In the genomic region with DNA sequence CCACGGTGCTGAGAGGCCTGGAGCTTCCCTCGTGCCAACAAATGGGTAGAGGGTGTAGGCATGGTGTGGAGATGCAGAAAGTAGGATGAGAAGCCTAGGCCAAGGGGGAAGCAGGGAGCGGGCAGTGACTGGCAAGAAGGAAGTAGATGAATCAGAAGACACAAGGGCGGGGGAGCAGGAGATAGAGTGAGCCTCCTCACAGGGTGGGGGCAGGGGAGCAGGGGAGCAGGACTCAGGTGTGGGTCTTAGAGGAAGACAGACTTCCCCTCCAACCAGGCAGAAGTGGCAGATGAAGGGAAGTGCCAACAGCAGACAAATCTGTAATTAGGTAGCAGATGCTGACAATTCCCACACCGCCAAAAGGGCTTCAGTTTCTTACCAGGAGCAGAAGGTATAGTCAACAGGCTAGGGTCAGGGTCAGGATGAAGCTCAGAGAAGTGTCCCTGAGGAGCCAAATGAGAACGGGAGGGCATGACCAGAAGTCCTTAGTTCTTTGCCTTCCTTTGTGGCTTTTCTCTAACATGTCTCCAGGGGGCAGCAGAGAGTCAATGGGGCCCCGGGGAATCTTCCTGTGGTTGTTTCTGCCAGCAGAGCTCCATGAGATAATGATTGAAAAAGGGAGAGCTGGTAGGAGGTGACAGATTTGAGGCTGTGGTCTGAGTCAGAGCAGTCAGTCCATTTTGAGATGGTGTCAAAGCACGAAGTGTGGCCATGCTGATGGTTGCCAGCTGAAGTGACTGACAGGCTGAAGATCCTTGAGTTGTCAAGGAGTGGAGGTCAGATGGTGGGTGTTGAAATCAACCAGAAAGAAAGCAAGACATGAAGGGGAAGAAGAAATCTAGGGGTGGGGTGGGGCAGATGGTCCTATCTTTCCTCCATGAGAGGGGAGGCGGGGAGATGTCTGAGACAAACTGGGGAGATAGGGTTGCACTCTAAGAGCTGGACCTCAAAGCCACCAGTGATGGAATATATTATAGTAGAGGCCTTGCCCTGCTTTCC, we compare ENCODE assay signal across 8 mouse cellular contexts. TPM values are rescaled to one million over a fixed set of nuclear protein-coding genes. Genes with fewer than 3 reads are reported as not detected.
A peak's percentile ranks its signal among the peaks of the same experiment; 100 is the strongest.
DNase-seq lines count a peak whose midpoint lies in the region; ATAC-seq lines count a peak whose summit lies in the region.

No protein-coding gene starts in this region.

- H3K27ac ChIP-seq in midbrain, embryonic 10.5 days (replicated peaks), result no peak overlapping the region
- H3K27ac ChIP-seq in midbrain, embryonic 13.5 days, result no peak overlapping the region
- no peak overlapping the region for H3K27ac ChIP-seq in embryonic facial prominence, embryonic 11.5 days (replicated peaks; ENCODE audit: low read depth, low read length)
- no peak overlapping the region for H3K27ac ChIP-seq in limb, embryonic 10.5 days

- H3K36me3 ChIP-seq in midbrain, embryonic 10.5 days, result peaks cover 58% of the 10 kb centered on the region
- H3K36me3 ChIP-seq in midbrain, embryonic 13.5 days, result peaks cover 20% of the 10 kb centered on the region
- no peaks in the 10 kb centered on the region for H3K36me3 ChIP-seq in embryonic facial prominence, embryonic 11.5 days (replicated peaks; ENCODE audit: control insufficient read depth, insufficient read depth, low read depth, low read length)
- peaks cover 87% of the 10 kb centered on the region for H3K36me3 ChIP-seq in limb, embryonic 10.5 days

- DNase-seq in cerebellum, adult 11 months, result peak; percentile 33
- DNase-seq in cerebellum, adult 9-10 months, result no peak
- DNase-seq in midbrain, embryonic 10.5 days (ENCODE audit: low spot score), result peak; percentile 36
- peak; percentile 64 to 66 for DNase-seq in adrenal gland, adult 18-20 months (ENCODE audit: low spot score in 2 of 2)
- peak; percentile 50 for DNase-seq in embryonic facial prominence, embryonic 11.5 days (ENCODE audit: low spot score)
- peak; percentile 58 for DNase-seq in limb, embryonic 10.5 days (ENCODE audit: low spot score)
- peak; percentile 80 for DNase-seq in retina, embryonic 14.5 days (ENCODE audit: low spot score)

- WGBS in midbrain, embryonic 10.5 days, result 70% methylated on average over 9 of the region's 9 CpGs
- WGBS in midbrain, embryonic 13.5 days, result 67% methylated on average over 9 of the region's 9 CpGs
- WGBS in embryonic facial prominence, embryonic 11.5 days, result 64% methylated on average over 9 of the region's 9 CpGs
- 66% methylated on average over 9 of the region's 9 CpGs for WGBS in limb, embryonic 10.5 days

- H3K27me3 ChIP-seq in midbrain, embryonic 10.5 days (ENCODE audit: low read depth, poor library complexity, severe bottlenecking), result no peaks in the 10 kb centered on the region
- H3K27me3 ChIP-seq in midbrain, embryonic 13.5 days, result no peaks in the 10 kb centered on the region
- no peaks in the 10 kb centered on the region for H3K27me3 ChIP-seq in embryonic facial prominence, embryonic 11.5 days (ENCODE audit: control insufficient read depth, insufficient read depth, low read length)
- no peaks in the 10 kb centered on the region for H3K27me3 ChIP-seq in limb, embryonic 10.5 days (ENCODE audit: low read depth, poor library complexity, severe bottlenecking)

- H3K9ac ChIP-seq in midbrain, embryonic 13.5 days (replicated peaks), result no peak overlapping the region
- no peak overlapping the region for H3K9ac ChIP-seq in embryonic facial prominence, embryonic 11.5 days (replicated peaks; ENCODE audit: low read length)

- H3K4me3 ChIP-seq in midbrain, embryonic 10.5 days, result no peak overlapping the region
- H3K4me3 ChIP-seq in midbrain, embryonic 13.5 days (replicated peaks), result no peak overlapping the region
- H3K4me3 ChIP-seq in embryonic facial prominence, embryonic 11.5 days (ENCODE audit: low read depth, low read length), result no peak overlapping the region
- no peak overlapping the region for H3K4me3 ChIP-seq in limb, embryonic 10.5 days

- ATAC-seq in midbrain, embryonic 13.5 days, result no peak
- ATAC-seq in embryonic facial prominence, embryonic 11.5 days (replicated peaks; ENCODE audit: insufficient number of reproducible peaks, low FRiP score, low TSS enrichment, low read depth), result no peak

- H3K4me1 ChIP-seq in midbrain, embryonic 10.5 days, result no peaks in the 10 kb centered on the region; the same call in 1 of the 2 replicates
- H3K4me1 ChIP-seq in midbrain, embryonic 13.5 days (replicated peaks), result no peaks in the 10 kb centered on the region
- H3K4me1 ChIP-seq in embryonic facial prominence, embryonic 11.5 days (ENCODE audit: control insufficient read depth, insufficient read depth, low read length), result no peaks in the 10 kb centered on the region
- H3K4me1 ChIP-seq in limb, embryonic 10.5 days, result no peaks in the 10 kb centered on the region

- no peaks in the 10 kb centered on the region for H3K9me3 ChIP-seq in midbrain, embryonic 10.5 days (replicated peaks)
- no peaks in the 10 kb centered on the region for H3K9me3 ChIP-seq in midbrain, embryonic 13.5 days
- H3K9me3 ChIP-seq in embryonic facial prominence, embryonic 11.5 days (replicated peaks; ENCODE audit: control insufficient read depth, low read length), result no peaks in the 10 kb centered on the region
- H3K9me3 ChIP-seq in limb, embryonic 10.5 days (replicated peaks), result no peaks in the 10 kb centered on the region

- no peak overlapping the region for H3K4me2 ChIP-seq in midbrain, embryonic 13.5 days (replicated peaks)
- H3K4me2 ChIP-seq in embryonic facial prominence, embryonic 11.5 days (ENCODE audit: low read depth, low read length), result no peak overlapping the region

RNA-seq across cellular contexts. Expression of a gene that starts 22.1 kb away (rescaled TPM):
- polyA plus RNA-seq in midbrain, embryonic 10.5 days (2016; fragmentation: Nextera tagmentation; extraction: Ambion mirVana), result 5.2 and 8.1 TPM in 2 replicates
- 36.8 and 51.7 TPM in 2 replicates for polyA plus RNA-seq in midbrain, embryonic 13.5 days (2015; fragmentation: Nextera tagmentation; extraction: Ambion mirVana)
- total RNA-seq in adrenal gland, adult 18-20 months (2021), result 1 to 10 TPM; 1.2 to 2.6 TPM
- 5.4 and 5.8 TPM in 2 replicates for polyA plus RNA-seq in embryonic facial prominence, embryonic 11.5 days (2014; fragmentation: Nextera tagmentation; extraction: Ambion mirVana)
- 0.11 TPM in 1 of 2 replicates, not detected in the other for polyA plus RNA-seq in limb, embryonic 10.5 days (2016; fragmentation: Nextera tagmentation; extraction: Ambion mirVana)

RNA-seq across cellular contexts. Expression of a gene that starts 22.1 kb away (rescaled TPM):
- 7.4 and 15.4 TPM in 2 replicates for polyA plus RNA-seq in midbrain, embryonic 10.5 days (2016; fragmentation: Nextera tagmentation; extraction: Ambion mirVana)
- polyA plus RNA-seq in midbrain, embryonic 13.5 days (2015; fragmentation: Nextera tagmentation; extraction: Ambion mirVana), result 21.4 and 25.3 TPM in 2 replicates
- 10 to 100 TPM; 22.4 to 33.0 TPM for total RNA-seq in adrenal gland, adult 18-20 months (2021)
- 24.6 and 26.7 TPM in 2 replicates for polyA plus RNA-seq in embryonic facial prominence, embryonic 11.5 days (2014; fragmentation: Nextera tagmentation; extraction: Ambion mirVana)
- polyA plus RNA-seq in limb, embryonic 10.5 days (2016; fragmentation: Nextera tagmentation; extraction: Ambion mirVana), result 9.5 and 33.2 TPM in 2 replicates

RNA-seq across cellular contexts. Expression of a gene that starts 23.4 kb away (rescaled TPM):
- polyA plus RNA-seq in midbrain, embryonic 10.5 days (2016; fragmentation: Nextera tagmentation; extraction: Ambion mirVana), result 13.4 and 14.1 TPM in 2 replicates
- polyA plus RNA-seq in midbrain, embryonic 13.5 days (2015; fragmentation: Nextera tagmentation; extraction: Ambion mirVana), result 4.1 and 4.8 TPM in 2 replicates
- 10 to 100 TPM; 16.1 to 17.9 TPM for total RNA-seq in adrenal gland, adult 18-20 months (2021)
- polyA plus RNA-seq in embryonic facial prominence, embryonic 11.5 days (2014; fragmentation: Nextera tagmentation; extraction: Ambion mirVana), result 13.5 and 14.5 TPM in 2 replicates
- 20.5 and 21.0 TPM in 2 replicates for polyA plus RNA-seq in limb, embryonic 10.5 days (2016; fragmentation: Nextera tagmentation; extraction: Ambion mirVana)

RNA-seq across cellular contexts. Expression of a gene that starts 26.8 kb away (rescaled TPM):
- 32.2 and 39.9 TPM in 2 replicates for polyA plus RNA-seq in midbrain, embryonic 10.5 days (2016; fragmentation: Nextera tagmentation; extraction: Ambion mirVana)
- polyA plus RNA-seq in midbrain, embryonic 13.5 days (2015; fragmentation: Nextera tagmentation; extraction: Ambion mirVana), result 94.8 and 97.2 TPM in 2 replicates
- total RNA-seq in adrenal gland, adult 18-20 months (2021), result 10 to 100 TPM; 13.3 to 15.0 TPM
- 20.1 and 22.2 TPM in 2 replicates for polyA plus RNA-seq in embryonic facial prominence, embryonic 11.5 days (2014; fragmentation: Nextera tagmentation; extraction: Ambion mirVana)
- 21.8 and 26.1 TPM in 2 replicates for polyA plus RNA-seq in limb, embryonic 10.5 days (2016; fragmentation: Nextera tagmentation; extraction: Ambion mirVana)
